Mouse (Mus musculus): ENCODE results near the gene Ppid.
"Not testable (repeated sequence)": the region's sequence is repeated elsewhere in the genome, so short reads cannot be mapped to it uniquely, and the experiment has no call there.

Ppid gene

DNA sequence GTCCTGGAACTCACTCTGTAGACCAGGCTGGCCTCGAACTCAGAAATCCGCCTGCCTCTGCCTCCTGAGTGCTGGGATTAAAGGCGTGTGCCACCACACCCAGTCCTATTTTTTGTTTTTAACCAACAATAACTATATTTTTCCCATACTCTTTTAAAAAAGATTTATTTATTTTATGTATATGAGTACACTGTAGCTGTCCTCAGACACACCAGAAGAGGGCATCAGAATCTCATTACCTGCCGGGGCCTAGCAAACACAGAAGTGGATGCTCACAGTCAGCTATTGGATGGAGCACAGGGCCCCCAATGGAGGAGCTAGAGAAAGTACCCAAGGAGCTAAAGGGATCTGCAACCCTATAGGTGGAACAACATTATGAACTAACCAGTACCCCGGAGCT is 17.8 kb upstream of the Ppid start:
- DNase-seq, result not testable (repeated sequence)

DNA sequence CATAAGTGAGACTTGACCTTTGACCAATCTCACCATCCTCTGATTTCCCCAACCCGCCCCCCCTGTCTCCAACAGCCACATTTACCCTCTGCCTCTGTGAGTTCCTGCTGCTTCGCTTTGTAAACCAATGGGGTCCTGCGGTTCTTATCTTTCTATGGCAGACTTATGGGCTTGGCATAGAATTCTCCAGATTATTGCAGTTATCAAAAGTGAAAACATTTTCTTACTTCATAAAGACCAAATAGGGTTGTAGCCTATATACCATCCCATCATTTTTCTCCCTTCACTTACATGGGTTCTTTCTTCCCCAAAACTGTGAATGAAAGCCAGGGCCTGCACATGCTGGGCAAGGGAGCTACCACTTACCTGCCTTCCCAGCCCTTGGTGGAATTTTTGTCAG is 16.8 kb upstream of the Ppid start:
- no peak for DNase-seq

DNA sequence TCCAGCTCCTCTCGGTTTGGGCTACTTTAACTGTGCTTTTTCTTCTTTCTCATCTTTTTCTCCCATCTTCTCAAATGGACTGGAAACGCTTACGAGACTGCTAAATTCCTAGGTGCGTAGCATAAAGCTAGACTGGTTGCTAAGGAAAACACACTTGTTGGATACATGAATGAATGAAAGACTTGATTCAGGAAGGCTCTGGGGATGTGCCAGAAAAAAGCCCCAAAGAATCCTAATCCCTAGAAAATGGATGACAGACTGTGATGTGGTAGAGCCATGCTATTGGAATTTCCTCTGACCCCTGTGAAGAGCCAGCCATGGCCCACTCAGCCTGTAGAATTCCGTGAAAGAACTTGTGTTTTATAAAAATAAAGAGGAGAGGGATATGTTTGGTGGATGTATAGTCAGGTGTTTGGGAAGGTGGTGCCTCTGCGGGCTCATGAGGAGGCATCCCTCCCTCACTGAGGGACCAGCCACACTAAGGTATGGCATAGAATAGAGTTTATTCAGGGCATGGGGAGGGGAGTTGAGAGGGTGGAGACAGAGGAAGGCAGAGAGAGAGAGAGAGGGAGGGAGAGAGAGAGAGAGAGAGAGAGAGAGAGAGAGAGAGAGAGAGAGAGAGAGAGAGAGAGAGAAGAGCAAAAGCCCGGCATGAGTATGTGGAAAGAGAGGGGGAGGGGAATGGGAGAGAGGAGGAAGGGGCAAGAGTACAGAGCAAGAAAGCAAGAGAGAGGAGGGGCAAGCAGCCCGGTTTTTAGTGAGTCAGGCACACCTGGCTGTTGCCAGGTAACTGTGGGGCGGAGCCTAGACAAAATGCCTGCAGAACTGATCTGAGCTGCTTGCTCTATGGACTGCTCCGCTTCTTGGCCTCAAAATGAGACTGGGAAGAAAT is 15.3 kb upstream of the Ppid start:
- DNase-seq, result no peak

DNA sequence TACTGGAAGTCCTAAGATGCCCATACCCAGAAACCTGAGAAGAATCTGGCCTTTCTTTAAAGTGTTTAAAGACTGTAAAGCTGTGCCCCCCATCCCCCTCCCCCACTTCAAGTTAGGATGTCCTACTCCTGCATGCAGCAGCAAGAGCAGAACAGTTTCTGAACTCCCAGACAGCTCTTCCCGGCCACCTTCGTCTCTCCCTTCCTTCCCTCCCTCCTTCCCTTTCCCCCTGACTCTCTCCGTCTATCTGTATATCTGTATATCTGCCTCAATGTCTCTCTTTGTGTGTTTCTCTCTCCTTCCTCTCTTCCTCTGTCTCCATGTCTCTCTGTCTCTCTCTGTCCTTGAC is 14.7 kb upstream of the Ppid start:
- DNase-seq, result no peak

DNA sequence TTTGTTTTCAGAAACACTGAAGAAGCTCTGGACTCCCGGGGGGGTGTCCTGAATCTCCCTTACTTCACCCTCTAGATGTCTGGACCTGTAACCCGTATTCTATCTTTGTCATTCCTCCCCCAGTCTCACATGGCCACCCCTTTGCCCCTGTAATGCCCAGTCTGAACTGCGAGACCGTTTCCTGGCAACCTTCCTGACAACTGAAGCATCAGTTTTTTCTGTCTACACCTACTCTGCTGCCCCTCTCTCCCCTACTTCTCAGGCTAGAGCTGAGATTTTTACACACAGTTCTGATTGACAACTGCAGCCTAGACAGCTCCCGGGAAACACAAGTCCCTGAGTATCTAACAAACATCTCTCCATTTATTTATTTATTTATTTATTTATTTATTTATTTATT is 14.3 kb upstream of the Ppid start:
- DNase-seq, result no peak

DNA sequence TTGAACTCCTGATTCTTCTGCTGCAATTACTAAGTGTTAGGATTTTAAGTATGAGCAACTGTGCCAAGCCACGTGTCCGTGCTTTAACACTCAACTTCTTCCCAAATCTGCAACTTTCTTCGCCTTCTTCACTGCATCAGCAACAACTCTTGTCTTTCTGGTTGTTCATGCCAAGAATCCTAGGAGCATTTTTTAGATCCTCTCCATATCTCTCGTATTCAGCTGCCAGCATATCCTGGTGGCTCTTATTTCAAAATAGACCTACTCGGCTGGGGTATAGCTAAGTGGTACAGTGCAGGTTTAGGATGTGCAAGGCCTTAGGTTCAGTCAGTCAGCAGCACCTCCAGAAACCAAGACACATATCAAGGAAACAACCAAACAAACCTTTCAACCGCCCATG is 13.5 kb upstream of the Ppid start:
- DNase-seq, result no peak

DNA sequence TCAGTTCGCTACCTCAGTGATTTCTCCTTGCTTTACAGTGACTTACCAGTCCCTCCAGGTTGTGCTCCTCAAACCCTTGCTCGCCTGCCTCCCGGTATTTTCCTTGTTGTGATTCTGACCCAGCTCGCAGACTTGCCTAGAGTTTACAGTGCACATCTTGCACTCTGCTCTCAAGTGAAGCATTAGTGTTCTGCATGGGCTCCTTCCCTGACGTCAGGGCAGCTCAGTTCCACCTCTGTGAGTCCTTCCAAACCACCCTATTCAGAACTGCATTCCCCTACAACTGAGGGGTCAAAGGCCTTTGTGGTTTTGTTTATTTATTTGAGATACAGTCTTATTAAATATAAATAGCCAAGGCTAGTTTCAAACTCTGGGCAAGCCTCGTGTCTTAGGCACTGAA is 13.0 kb upstream of the Ppid start:
- DNase-seq, result no peak

DNA sequence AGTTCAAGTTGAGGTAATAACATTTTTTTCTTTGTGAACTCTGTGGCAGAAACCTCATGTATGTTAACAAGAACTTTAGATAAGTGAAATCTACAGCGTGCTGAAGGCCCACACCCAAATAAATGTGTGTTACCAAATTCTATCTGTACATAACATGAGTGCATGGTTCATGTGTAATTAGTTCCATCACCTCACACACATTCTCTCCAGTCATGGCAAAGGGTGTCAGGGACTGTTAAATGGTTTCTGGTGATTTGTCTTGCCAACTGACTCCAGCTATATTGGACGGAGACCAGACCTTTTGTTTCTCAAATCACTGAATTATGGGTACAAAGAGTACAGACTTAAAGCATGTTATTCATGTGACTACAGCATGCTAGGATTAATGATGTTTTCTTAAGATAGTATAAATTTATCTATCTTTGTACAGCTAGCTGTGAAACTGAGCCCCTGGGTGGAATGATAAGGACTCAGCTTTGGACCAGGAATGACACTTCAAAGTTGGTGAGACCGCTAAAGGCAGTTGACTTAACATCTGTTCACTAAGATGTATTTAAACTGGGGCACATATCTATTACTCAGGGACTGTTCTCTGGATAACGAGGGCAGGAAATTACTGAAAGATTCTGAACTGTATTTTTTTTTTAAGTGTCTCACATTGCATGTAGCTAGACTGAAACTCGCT is 11.1 kb upstream of the Ppid start:
- DNase-seq, result no peak

DNA sequence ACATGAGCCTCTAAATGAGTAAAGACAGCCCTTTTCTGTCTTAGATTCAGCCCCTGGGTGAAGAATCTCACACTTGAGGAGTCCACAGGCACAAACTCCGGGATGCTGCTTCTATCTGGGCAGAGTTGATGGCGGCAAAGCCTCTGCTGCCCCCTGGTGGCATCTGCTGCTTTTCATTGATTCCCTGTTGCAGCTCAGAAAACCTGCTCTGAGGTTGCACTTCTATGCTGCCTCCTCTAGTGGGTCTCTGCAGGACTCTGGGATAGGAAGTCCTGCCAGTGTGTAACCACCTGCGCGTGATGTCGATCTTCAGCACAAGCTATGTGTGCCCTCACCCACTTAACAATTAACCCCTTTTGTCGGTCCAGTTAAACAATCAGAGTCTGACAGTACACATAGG is 4.3 kb upstream of the Ppid start:
- peak; percentile 92 to 97 for DNase-seq

DNA sequence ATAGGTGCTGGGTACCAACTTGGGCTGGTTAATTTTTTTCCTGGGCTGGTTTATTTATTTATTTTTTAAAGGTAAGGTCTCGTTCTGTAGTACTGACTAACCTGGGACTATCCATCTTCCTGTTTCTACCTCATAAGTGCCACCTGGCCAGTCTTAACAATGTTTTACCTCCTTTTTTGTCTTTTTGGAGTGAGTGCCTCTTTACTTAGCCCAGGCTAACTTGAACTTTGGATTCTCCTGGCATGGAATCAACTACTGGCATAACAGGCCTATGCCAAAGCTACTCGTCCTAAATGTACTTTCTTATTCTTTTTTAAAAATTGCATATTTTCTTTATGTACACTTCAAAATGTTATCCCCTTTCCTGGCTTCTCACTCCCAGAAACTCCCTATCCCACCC is 1.5 kb upstream of the Ppid start:
- no peak for DNase-seq

DNA sequence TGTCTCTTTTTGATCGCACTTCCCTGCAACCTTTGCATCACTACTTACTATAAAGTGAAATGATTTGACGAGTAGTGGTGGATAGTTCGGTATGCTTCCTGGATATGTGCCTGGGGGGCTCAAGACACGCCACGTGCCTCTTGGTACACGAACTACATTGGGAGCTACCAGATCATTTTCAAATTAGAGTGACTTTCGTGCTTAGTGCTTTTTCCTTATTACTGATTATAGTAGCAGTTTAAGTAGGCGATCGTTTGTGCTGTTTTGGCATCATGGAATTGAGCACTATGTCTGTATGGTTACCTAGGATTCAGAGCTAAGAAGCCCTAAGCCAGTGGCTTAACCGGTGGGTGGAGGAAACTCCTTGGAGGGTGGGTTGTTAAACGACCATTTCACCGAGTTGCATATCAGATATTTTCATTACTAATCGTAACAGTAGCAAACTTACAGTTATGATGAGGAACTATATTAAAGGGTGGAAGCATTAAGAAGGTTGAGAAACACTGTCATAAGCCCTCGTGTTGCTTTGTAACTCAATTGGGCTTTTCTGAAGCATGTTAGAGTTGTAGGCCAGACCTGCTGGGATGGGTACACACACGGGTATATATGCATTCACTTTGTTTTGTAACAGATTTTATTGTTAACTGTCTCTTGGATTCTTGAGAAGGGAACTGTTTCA is 790 bp downstream of the Ppid start:
- no peak for DNase-seq

DNA sequence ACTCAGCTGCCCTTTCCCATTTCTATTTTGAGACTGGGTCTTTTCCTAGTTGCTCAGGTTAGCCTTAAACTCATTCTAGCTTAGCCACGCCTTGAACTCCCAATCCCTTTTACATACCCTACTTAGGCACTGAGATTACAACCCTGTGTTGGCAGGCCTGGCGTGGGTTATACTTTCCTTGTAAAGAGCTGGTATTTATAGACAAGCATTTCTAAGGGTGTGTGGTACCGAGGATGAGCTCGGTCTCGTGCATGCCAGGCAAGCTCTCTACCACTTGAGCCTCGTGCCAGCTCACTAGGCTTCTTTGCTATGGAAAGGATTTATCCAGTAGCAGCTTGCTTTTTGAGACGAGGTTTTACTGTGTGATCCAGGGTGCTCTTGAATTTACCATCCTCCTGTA is 4.3 kb downstream of the Ppid start:
- DNase-seq, result no peak

DNA sequence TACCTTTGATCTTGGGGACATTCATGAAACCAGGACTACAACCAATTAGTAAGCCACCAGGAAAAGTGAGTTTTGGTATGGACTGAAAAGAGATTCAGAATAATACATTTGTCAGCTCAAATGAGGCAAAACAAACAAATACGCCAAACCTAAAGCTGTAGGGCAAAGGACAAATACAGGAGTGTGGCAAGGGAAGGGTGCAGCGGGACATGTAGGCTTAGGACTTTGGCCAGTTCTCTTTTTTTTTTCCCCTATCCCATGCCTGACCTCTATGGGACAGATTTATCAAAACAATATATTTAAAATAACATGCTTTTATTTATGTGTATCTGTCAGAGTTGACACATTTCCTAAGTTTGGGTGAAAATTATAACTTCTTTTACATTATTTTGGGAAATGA is 18.7 kb downstream of the Ppid start:
- no peak for DNase-seq

DNA sequence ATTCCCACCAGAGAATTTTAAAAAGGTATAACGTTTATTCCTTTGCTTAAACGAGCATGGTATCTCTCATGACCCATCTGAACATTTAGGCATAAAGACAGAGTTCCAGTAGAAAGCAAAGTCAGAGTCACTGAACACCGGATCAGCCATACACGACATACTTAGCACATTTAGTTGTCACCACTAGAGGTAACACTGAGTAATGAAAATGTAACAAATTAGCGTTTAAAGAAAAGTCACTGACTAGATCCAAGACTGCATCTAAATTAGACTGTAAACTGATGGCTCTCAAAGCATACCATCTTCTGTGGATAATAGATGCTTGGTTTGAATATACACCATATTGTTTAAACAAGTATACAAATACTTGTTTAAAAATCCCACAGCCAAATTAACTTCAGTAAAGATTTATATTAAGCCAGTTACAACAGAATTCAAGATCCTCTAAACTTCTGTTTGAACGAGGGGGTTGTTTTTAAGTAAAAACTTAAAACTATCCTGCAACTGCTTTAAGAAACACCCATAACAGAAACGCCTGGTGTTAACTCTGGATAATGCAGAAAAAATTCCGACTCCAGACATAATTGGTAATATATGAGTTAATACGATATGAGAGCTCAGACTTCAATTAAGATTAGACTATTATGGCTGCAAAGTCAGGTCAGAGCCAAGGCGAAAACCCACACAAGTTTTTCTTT is 36.5 kb downstream of the Ppid start:
- no peak for DNase-seq

DNA sequence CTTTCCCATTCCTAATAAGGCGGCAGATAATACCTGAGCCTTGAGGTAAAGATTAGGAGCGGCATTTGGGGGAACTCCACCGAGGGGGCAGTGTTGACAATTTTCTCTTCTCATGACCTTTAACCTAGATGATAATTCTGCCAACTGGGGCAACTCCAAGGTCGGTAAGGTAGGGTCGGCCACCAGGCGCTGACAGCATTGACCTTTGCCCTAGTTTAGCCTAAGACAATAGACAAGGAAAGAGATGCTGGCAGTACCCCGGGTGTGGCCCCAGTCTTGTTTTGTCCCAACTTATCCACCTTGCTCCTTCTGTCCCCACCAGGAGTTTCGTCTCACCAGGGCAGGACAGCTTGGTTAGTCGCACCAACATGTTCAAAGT is 37.0 kb downstream of the Ppid start:
- no peak for DNase-seq

DNA sequence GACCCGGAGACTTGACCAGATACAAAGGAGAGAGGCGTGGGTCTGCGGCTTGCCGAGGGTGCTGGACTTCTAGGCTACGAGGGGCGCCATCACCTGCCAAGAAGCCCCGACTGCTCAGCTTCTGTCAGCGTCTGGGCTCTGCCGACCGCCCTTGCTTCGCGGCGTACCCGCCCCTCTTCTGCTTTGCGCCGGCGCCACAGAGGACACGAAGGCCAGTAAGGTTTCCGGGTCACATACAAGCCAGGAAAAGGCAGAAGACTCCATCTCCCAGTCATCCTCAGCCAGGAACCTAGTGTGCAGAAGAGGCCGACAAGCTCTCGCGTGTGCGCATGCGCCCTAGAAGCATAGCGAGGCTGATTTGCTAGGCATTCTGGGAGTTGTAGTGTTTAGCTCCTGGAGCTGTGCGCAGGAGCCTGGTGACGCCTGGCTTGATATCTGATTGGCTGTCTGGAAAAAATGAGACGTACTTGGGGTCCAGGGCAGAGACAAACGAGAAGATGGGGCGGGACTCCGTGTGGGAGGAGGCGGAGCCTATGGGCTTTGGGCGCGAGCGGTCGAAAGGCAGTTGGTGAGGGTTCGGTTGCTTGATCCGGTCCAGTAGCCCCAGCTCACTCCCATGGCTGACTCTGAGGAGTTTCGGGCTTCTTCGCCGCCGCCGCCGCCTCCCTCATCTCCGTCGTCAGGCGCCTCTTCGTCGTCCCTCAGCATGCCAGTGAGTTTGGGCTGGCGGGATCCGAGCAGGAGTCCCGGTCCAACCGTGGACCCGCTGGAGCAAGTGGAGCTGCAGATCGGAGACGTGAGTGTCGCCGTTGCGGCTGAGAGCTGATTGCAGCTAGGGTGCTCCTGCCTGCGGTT is 37.6 kb downstream of the Ppid start, which contains the start of gene 4930579G24Rik:
4930579G24Rik (plus strand) TSS at position 519 of the 855 bp plus-strand sequence.
- peak; percentile 92 to 94 for DNase-seq

DNA sequence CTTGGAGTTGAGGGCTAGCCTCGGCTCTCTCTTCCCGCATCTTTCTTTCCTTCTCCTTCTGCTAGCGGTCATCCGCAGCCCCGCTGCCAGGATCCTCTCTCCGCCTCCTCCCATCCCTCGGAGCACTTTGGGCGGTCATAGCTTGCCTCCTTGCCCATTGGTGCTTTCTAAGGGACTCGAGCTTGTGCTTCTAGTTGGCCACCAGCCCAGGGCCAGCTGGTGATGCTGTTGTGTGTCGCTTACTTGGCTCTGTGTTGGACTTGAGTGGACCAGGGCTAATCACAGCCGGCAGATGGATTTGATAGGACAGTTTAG is 38.2 kb downstream of the Ppid start, which contains the start of gene Etfdh:
Etfdh (minus strand) TSS at position 85 of the 315 bp plus-strand sequence.
- DNase-seq, result peak; percentile 83 to 87

DNA sequence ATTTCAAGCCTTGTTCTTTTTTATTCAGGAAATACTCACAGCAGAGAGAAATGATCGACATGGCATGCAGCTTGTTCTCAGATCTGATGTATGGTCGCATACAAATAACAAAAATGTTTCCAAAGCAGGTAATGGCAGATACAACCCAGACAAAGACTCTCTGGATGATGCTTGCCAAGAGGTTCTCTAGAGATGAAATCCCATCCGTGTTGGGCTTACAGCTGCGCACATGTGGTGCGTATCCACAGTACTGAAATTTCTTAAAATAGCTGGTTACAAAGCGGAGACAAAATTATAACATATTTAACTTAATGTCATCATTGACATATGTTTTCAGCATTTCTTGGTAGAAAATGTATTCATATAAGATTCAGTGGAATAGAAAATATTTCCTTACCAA is 61.0 kb downstream of the Ppid start:
- DNase-seq, result no peak

Data from cerebellum, postnatal 36 days (tissue).